Mouse (Mus musculus) small intestine, adult 2 months (tissue): ENCODE measurements around the gene Tspan13. TPM values are rescaled to one million over a fixed set of nuclear protein-coding genes. Genes with fewer than 3 reads are reported as not detected.
A peak's percentile ranks its signal among the peaks of the same experiment; 100 is the strongest.

ENCODE experiments used
- H3K27ac ChIP-seq: fragments of 200-500 bp; 2 replicates; pipeline ENCODE4 v1.5.1; 2012; ENCODE audit warnings: low read depth, low read length, control low read depth, inconsistent platforms; ENCODE audit not compliant: insufficient read depth
- H3K27me3 ChIP-seq: fragments of 200-500 bp; 2 replicates; pipeline ENCODE4 v1.6.1; 2012; ENCODE audit warnings: mild to moderate bottlenecking, moderate library complexity, low read length, inconsistent platforms; ENCODE audit not compliant: control insufficient read depth, insufficient read depth
- H3K36me3 ChIP-seq: fragments of 200-500 bp; 2 replicates; pipeline ENCODE4 v1.6.1; 2012; ENCODE audit warnings: mild to moderate bottlenecking, low read length, control low read depth, inconsistent platforms; ENCODE audit not compliant: control insufficient read depth, insufficient read depth
- H3K4me1 ChIP-seq: fragments of 200-500 bp; 2 replicates; pipeline ENCODE4 v1.6.1; 2012; ENCODE audit warnings: low read length, inconsistent platforms, mixed read lengths; ENCODE audit not compliant: control insufficient read depth, insufficient read depth, insufficient read length
- H3K4me3 ChIP-seq: fragments of 200-500 bp; 2 replicates; pipeline ENCODE4 v1.5.1; 2012; ENCODE audit warnings: low read depth, mild to moderate bottlenecking, control low read depth, inconsistent platforms, low read length, moderate library complexity
- CTCF ChIP-seq: fragments of 200-500 bp; IDR thresholded peaks from 2 replicates; pipeline ENCODE4 v1.5.1; 2012; ENCODE audit warnings: low read depth, mild to moderate bottlenecking, control low read depth, inconsistent platforms, low read length, moderate library complexity, mixed read lengths; ENCODE audit not compliant: insufficient replicate concordance, insufficient read length; ENCODE audit errors: extremely low read depth
- POLR2A ChIP-seq: fragments of 200-500 bp; IDR thresholded peaks from 2 replicates; pipeline ENCODE4 v1.6.1; 2012; ENCODE audit warnings: low read depth, mild to moderate bottlenecking, control low read depth, inconsistent platforms, low read length, moderate library complexity
- WGBS: fragments of 180-500 bp; shearing (Covaris S2); methylation state at CpG from one replicate; pipeline ENCODE4 v1.1.7; 2018; 5-methylcytosine and 5-hydroxymethylcytosine counted together
- polyA plus RNA-seq: library from polyadenylated mRNA; depleted of rRNA; stranded (reverse); fragments of >200 nt; gene quantifications from 2 replicates; pipeline ENCODE4 v1.2.3, GENCODE M21; 2012; rRNA removed

Tspan13 gene
- 227 and 679 TPM in 2 replicates for polyA plus RNA-seq

DNA sequence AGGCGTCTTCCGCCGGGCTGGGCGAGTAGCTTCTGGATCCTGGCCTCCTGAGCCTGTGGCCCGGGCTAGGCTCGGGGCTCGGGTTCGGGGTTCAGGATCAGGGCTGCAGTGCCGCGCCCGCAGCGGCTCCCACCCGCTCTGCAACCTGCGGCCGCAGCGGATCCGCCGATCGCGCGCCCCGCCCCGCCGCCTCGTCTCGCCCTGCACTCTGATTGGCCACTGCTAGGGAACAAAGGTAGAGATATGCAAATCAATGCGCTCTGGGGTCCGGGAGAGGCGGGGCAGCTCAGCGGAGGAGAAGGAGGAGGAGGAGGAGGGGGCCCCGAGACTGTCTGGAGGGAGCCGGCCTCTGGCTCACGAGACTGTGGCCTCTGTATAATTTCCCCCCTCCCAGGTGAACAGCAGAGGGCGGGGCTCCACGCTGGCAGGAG, at the start of gene Tspan13:
Gene Tspan13, minus strand, starts transcription at position 153 of the 431 bp plus-strand sequence.
- Histone ChIP-seq H3K4me3 (peak within 1 kb of the TSS; percentile 95), H3K36me3 (no peaks in the 10 kb centered on the region), H3K27ac (peak within 1 kb of the TSS; percentile 76), H3K4me1 (peaks cover 2% of the 10 kb centered on the region), H3K27me3 (no peaks in the 10 kb centered on the region)
- TF ChIP-seq CTCF (no peak), POLR2A (peak; percentile 96)
- under 1% methylated on average over 35 of the region's 35 CpGs for WGBS

DNA sequence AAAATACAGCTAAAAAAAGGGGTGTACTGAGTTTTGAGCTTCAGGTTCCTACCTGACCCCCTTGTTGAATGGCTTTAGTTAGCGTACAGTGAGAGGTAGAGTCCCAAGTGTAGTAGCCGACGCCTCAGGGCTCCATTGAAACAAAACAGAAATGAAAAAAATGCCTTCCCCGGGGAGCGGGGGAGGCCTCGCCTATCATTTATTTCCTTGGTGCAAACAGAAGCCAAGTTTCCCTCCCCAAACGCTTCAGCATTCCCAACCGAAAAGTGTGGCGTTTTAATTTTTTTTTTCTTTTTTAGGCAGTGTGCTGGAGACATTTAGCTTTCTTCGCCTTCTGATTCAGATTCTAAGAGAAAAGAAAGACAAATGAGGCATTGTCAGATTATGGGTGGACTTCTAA, 49.7 kb upstream of the Tspan13 start:
- H3K36me3 ChIP-seq, result peaks cover 15% of the 10 kb centered on the region
- no peaks in the 10 kb centered on the region for H3K4me1 ChIP-seq
- TF ChIP-seq CTCF (no peak), POLR2A (no peak)
- H3K27me3 ChIP-seq, result no peaks in the 10 kb centered on the region
- H3K4me3 ChIP-seq, result no peak overlapping the region
- WGBS, result 91% methylated on average over 10 of the region's 10 CpGs
- H3K27ac ChIP-seq, result no peak overlapping the region

DNA sequence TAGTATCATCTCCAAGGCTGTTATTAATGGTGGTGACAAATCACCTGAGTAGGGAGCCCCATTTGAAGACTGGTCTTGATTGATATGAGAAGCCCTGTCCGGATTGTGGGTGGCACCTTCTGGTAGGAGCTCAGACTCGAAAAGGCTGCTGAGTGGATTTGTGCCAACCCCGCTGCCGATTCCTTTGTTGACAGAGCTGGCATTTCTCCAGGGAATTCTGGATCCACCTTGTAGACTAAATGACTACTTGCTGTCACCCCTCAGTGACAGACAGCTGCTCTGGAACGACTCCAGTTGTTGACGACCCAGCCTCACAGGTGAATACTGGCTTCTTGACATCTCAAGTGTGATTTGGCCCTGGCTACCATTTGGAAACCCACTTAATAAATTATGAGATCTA, 46.9 kb upstream of the Tspan13 start:
- no peak for TF ChIP-seq CTCF
- no peak for TF ChIP-seq POLR2A
- H3K36me3 ChIP-seq, result peaks cover 15% of the 10 kb centered on the region
- H3K27me3 ChIP-seq, result no peaks in the 10 kb centered on the region
- H3K4me1 ChIP-seq, result no peaks in the 10 kb centered on the region
- H3K27ac ChIP-seq, result no peak overlapping the region
- no peak overlapping the region for H3K4me3 ChIP-seq
- 17% methylated on average over 6 of the region's 6 CpGs for WGBS

DNA sequence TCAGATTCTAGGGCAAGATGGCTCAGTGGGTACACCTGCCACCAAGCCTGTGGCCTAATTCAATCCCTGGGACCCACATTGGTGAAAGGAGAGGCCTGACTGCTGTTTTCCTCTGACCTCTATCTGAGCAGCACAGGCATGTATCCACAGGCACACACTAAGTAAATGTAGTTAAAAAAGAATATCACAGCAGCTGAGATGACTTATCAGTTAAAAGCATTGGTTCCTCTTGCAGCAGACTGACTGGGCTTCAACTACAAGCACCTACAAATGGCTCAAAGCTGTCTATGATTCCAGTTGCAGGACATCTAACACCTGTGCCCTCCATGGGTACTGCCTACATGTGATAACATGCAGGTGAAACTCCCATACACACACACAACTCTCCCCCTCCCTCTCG, 46.5 kb upstream of the Tspan13 start:
- no peak overlapping the region for H3K27ac ChIP-seq
- WGBS, result 52% methylated on average over 1 of the region's 1 CpGs
- no peaks in the 10 kb centered on the region for H3K27me3 ChIP-seq

DNA sequence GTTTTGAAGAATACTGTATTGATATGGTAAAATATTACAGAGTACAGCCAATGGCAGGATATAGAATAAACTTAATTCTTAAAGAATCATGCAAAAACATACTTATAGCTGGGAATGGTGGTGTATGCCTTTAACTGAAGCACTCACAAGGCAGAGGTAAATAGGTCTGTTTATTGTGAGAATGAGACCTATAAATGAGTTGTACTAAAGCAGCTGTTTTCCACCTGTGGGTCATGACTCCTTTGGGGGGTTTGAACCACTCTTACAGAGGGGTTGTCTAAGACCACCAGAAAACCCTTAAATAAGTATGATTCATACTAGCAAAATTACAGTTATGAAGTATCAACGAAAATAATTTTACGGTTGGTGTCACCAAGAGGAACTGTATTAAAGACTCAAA, 43.1 kb upstream of the Tspan13 start:
- Histone ChIP-seq H3K27ac (no peak overlapping the region), H3K4me1 (no peaks in the 10 kb centered on the region), H3K4me3 (no peak overlapping the region), H3K36me3 (no peaks in the 10 kb centered on the region), H3K27me3 (no peaks in the 10 kb centered on the region)
- 88% methylated on average over 2 of the region's 2 CpGs for WGBS
- TF ChIP-seq POLR2A (no peak), CTCF (no peak)

More for the DNA sequence above, 46.5 kb upstream of the Tspan13 start:
- H3K4me1 ChIP-seq, result no peaks in the 10 kb centered on the region
- H3K4me3 ChIP-seq, result no peak overlapping the region
- TF ChIP-seq CTCF, result no peak
- no peak for TF ChIP-seq POLR2A
- peaks cover 15% of the 10 kb centered on the region for H3K36me3 ChIP-seq

DNA sequence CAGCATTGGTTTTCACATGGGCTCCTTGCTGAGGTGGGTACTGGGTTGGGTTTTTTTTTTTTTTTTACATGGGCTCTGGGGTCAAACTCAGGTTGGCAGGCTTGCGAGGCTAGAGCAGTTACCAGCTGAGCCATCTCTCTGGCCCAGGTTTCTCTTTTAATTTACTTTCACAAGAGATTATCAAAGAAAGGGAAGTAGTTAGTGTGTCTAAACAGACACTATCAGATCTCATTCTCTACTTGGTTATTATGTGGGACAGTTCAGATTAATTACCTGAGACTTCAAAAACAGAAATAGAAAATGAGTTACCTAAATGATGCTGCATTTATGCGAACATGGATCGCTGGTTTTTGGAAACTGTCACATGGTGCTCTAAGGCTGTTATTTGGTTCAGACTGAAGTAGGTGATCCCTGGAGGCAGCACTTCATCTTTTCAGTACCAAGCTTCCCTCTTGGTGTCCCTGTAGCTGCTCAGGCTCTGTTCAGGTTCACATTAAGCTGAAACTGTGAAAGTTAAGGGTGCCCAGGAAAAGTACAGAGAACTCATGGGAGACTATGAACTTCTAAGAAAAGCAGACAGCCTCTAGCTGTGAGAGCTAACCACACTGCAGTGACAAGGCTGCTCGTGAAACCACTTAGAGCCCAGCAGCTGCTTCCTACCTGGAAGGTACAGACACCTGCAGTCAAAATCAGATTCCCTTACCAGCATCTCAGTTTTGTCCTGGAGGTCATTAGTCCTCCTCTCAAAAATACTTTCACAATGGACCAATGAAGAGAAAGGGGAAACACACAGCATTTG, 36.0 kb upstream of the Tspan13 start:
- H3K4me1 ChIP-seq, result no peaks in the 10 kb centered on the region
- no peak overlapping the region for H3K4me3 ChIP-seq
- H3K27me3 ChIP-seq, result no peaks in the 10 kb centered on the region
- TF ChIP-seq CTCF (no peak), POLR2A (no peak)
- no peak overlapping the region for H3K27ac ChIP-seq
- H3K36me3 ChIP-seq, result no peaks in the 10 kb centered on the region
- WGBS, result 50% methylated on average over 4 of the region's 4 CpGs

DNA sequence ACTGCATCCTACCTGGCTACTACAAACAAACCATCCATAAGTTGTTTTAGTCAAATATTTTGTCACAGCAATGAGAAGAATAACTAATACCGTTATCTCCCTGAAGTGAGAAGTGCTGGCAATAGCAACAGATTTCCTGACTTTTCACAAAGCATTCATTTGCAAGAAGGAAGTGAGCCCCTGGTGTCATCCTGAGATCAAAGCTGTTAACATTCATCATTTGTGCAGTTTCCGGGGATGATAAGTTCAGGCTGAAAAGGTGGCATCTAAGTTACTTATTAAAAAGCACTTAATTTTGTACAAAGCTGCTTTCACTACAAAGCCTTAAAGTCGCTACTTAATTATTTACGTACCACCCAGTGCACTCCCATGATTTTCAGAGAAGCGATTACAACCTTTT, 30.6 kb upstream of the Tspan13 start:
- no peak overlapping the region for H3K4me3 ChIP-seq
- no peak for TF ChIP-seq POLR2A
- H3K4me1 ChIP-seq, result no peaks in the 10 kb centered on the region
- 59% methylated on average over 5 of the region's 5 CpGs for WGBS
- H3K27me3 ChIP-seq, result no peaks in the 10 kb centered on the region
- H3K36me3 ChIP-seq, result no peaks in the 10 kb centered on the region
- no peak overlapping the region for H3K27ac ChIP-seq
